Mouse (Mus musculus): ENCODE data around the gene Cdk5r1.

The Cdk5r1 gene

DNA sequence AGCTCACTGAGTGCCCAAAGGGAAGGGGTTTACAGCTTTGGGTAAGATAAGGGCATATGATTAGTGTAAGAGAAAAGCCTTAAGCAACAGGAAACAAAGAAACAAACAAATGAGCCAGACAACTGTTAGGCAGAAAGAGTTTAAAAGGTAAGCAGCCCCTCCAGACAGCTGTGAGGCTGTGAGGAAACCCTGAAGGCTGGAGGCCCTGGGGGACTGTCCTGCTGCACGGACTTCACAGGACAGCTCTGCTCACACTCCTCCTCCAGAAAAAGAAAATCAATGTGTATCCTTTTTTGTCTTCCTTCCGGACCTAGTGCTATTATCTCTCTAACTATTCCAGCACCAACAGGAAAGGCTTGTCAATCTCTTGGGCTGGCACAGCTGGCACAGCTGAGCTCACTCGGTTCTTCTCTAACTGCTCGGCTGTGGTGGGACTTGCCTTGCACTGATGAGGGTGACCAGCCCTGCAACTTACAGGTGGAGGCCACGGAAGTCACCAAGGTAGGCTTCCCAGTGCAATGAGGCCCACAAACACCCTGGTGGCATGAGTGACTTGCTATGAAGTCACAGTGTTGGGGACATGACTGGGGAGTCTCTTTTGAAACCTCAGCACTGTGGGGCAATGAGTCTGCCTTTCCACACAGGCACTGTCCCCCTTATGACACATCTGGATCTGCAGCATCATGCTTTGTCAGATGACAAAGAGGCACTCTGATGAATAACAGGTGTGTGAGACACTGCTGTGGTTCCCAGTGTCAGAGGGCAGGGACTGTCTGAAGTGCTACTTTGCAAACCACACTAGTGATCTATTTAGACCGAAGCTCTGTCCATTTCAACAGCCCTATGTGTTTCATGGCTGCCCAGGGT is 27.9 kb downstream of the Cdk5r1 start:
- DNase-seq (ENCODE audit: low spot score), result no peak

DNA sequence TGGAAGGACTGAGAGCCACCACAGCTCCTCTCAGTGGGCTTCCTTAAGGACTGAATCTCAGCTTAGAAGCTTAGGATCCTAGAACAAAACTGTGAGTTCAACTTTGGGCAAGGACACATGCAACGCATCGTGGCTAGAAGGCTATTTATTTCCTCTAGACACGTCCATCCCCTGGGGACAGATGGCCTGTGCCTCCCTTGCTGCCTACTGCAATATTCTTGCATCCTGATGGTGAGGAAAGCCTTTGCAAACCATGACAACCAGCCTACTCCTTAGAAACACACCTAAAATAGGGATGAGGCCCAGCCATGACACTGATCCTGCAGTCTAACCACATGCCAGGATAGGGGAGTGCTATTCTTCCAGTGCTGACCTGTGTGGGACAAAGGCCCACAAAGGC is 28.8 kb downstream of the Cdk5r1 start:
- DNase-seq (ENCODE audit: low spot score), result no peak

DNA sequence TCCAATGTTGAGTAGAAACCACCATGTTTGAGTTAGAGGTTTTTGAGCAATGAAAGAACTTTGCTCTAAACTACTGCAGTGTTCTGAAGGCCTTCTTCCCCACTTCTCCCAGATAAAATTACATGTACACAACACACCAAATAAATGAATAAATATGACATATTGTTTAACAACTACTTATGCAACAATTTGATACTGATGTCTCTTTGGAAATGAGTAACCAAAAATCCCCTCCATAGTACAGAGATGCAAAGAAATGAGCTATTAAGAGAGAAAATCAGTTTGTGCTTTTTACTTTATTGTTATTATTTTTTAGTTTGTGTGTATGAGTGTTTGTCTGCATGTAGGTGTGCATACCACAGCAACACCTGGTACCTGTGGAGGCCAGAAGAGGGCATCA is 29.7 kb downstream of the Cdk5r1 start:
- no peak for DNase-seq (ENCODE audit: low spot score)

DNA sequence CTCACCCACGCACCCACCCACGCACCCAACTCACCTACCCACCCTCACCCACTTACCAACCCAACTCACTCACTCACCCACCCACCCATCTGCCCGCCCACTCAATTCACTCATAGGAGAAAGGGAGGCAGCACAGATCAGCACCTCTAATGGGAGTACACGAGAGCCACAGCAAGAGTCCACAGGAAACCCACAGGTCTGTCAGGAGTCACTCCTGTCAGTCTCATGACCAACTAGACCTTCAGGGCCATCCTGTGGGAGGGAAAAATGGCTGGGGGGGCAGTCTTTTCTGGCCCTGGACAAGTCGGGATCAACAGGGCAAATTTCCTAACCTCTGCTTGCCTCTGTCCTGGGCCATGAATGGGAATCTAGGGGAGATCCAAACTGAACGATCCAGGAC is 31.0 kb downstream of the Cdk5r1 start:
- DNase-seq (ENCODE audit: low spot score), result no peak

DNA sequence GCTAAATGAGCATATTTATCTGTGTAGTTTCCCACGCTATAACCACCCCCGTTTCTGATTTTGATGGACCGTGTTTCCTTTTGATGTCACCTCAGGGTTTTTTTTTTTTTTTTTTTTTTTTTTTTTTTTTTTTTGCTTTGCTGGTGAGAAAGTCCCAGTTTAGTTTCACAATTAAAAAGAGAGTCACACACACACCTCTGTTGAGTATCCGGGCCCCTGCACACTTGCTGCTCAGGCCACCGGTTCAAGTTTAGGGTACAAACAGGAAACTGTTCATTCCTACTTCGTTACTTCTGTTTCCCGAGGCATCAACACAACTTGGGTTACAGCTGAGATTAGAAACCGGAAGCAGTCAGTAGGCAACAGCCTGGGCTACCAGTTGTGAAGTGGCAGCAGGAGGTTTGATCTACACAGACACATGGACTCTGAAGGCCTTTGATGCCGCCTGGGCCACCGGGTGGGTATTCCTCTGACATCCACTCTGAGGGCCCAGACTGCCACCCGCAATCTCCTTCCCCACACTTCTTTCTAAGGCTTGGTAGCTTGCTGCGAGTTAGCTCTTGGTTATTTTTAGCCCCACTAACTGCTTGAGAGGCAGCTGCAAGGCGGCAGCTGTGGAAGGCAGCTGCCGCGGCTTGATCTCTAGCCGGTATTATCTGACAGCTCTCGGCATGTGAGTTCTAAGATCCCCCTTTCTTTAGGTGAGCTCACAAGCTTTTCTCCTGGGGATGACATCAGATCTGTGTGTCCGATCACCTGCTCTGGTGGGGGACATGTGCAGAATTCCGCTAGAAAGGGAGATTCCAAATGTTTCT is 31.7 kb downstream of the Cdk5r1 start:
- no peak for DNase-seq (ENCODE audit: low spot score)

DNA sequence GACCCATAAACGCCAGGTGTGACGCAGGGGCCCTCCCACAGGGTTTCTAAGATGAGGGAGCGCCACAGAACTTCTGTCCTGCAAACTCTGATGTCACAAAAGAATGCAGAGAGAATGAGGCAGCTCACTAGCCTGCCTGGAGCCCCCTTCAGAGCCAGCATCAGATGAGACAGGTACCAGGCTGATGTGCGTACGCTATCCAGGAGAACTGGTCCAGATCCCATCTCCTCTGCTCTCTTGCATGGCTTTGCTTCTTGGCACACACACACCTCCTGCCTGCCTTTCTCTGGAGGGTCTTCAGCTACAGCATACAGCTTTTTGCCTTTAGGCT is 32.3 kb downstream of the Cdk5r1 start:
- DNase-seq (ENCODE audit: low spot score), result no peak

DNA sequence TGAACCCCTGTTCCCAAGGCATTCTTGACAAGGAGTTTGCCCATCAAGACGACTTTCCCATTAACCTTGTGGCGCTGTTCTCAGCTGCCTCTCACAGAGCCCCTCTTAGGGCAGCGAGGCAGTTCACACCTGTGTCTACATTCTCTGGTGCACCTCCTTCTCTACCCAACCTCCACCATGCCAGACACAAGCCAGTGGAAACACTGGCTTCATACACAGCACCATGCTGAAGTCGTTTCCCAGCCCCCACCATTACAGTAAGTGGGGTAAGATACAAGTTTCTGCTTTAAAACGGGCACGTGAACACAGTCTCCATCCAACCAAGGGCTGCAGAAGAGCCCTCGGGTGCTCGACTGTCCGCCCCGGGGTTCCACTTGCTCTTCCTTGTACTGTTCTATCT is 33.3 kb downstream of the Cdk5r1 start:
- no peak for DNase-seq (ENCODE audit: low spot score)

DNA sequence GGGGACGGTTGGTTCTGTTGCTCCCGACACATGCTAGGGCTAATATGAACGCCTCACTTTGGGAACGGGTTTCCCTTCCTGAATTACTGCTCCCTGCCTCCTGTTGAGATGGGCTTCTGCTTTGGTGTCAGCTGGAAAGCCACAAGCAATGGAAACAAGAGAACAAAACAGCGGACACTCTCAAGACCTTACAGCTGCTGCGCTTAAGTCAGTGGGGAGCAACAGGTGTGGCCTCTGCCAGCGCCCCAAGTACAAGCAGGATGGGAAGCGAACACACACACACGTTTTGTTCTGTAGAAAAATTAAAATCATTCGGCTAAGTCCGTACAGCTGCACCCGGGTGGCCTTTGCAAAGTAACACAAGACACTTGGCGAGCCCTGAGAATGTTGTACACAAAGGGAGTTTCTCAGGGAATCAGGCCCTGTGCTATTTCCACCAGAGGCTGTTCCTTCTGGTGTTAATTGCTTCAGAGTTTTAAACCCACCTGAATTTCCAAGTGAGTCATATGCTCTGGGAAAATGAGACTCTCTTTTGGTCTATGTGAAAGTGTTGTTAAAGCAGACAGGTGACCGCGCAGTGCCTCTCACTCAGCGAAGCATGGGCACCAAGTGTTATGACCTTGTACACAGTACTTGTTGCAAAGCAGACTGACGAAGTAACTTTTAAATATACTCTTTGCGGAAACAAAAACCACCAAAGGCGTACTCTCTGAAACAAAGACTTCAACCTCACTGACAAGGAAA is 35.7 kb downstream of the Cdk5r1 start:
- DNase-seq (ENCODE audit: low spot score), result no peak

DNA sequence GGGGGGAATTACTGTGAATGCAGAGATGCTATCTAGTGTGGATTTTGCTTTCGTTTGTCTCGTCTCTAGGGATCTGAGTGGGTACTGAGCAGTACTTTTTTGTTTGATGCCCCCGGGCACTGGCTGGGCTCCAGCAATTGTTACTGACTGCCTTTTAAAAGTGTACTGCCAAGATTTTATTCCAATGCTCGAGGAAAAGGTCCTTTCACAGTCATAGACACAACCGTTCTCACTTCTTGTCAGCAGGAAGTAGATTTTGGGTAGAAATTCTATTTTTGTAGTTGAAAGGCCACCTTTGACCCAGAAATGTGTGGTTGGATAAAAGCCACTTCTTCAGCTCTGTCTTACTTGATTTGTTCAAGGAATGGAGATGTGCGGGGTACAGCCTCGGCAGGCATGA is 37.0 kb downstream of the Cdk5r1 start:
- no peak for DNase-seq (ENCODE audit: low spot score)

DNA sequence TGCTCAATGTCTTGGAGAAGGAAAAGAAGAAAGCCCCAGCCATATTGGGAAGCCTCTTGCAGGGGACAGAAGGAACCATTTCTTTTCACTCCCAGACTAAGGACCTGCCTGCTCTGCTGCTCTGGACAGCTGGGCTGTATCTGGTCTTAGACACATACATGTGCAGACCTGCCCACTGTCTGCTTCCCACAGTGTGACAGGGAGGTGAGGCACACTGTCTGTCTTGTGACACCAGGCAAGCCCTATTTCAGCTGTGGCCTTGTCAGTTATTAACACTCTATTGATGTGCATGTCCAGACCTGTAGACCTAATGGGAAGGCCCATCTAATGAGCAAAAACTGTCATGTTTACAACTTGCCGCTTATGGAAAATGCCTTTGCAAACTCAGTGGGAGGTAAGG is 38.5 kb downstream of the Cdk5r1 start:
- no peak for DNase-seq (ENCODE audit: low spot score)

DNA sequence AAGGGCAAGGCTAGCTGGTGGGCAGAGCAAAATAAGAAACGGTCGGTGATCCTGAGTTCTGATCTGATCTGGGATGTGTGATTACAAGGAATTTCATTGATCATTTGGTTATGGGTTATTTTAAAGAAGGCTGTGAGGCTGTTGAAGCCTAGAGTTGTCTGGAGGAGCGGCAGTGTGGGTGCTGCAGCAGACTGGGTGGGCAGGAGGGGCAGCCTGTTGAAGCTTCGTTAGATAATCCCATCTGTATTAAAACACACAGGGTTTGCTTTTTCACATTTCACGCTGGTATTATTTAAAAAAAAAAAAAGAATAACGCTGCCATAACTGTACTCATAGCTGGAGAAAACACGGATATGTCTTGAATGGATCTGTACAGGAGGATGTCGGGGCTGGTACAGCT is 39.1 kb downstream of the Cdk5r1 start:
- no peak for DNase-seq (ENCODE audit: low spot score)

DNA sequence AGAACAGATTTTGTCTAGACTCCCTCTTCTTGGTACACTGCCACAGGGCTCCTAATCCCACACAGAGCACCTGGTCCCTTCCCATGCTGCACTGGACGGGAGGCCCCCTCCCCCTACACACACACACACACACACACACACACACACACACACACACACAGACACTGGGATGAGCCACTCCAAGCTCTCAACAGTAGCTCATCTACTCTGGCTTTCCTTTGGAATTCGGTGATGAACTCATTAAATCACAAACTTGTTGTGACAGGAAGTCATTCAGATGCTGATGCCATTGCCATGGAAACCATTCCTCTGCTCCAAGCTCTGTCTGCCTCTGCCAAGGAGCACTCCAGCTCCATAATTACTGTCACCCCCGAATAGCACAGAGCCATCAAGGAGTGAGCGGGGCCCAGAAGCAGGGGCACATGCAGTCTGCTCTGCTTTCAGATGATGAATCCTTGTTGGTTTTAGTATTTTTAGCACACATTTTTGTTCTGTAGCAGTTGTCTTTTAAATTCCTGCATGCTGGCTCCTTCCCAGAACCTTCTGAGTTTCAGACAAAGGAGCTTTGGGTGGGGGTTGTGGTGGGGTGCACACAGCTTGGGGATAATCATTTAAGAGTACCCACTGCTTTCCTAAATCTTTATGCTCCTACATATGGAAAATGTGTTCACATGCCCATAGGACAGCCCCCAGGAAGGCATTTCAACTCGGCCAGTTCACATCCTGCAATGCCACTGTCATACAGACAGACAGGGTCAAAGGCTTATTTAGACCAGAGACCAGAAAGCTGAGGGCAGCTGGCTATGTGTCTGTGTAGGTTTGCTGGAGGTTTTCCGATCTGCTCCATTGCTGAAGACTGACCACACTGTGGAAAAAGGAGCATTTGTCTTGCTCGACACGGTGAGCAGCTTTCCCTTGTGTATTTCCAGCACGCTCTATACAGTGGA is 41.9 kb downstream of the Cdk5r1 start:
- no peak for DNase-seq (ENCODE audit: low spot score)

DNA sequence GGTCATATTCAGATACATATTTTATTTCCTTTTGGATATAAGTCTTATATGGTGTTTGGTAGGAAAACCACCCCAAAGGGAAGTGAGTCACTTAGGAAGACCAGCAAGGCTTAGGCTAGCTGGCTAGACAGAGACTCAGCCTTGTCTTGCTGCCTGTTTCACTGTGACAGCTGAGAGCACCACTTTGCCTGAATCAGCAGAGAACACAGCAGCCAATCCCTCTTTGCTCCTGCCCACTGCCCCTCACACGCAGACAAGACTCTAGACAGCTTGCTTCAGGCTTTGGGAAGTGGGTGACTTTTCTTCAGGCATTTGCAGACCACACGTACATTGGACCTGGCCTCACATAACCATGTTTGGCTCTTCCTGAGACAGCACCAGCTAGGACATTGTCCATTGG is 44.3 kb downstream of the Cdk5r1 start:
- no peak for DNase-seq (ENCODE audit: low spot score)

DNA sequence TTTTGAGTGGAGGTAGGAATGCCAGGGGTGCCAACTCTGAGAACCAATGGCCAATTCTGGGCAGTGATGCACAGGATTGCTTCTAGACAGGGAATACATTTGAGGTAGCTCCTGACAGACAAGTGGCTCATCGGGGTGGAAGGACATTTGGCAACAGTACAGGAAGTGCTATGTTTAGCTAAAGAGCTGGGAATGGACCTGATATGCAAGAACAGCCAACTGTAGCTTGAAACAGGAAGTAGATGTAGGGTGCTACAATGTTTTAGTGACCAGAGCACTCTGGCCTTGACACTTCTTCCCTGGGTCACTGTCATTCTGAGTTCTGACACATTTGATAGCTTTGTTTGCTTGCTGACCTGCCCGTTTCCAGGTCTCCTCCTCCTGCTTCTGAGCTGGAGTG is 46.0 kb downstream of the Cdk5r1 start:
- no peak for DNase-seq (ENCODE audit: low spot score)

DNA sequence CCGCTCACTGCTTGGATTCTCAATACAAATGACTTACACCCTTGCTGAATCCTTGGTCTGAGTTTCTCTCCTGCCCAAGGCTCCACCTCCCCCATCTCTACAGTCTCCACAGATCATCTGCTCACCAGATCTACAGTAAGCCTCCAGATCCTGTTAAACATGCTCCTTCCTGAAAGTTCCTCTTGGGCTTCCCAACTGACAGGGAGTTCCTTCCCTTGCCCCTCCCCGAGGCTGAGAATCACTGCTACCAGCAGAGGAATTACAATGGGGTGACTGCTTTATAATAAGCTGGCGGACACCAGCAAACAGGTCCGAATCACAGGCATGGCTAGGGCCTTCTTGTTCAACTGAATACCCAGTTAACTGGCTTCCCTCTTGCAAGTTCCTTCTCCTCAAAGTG is 46.6 kb downstream of the Cdk5r1 start:
- no peak for DNase-seq (ENCODE audit: low spot score)

DNA sequence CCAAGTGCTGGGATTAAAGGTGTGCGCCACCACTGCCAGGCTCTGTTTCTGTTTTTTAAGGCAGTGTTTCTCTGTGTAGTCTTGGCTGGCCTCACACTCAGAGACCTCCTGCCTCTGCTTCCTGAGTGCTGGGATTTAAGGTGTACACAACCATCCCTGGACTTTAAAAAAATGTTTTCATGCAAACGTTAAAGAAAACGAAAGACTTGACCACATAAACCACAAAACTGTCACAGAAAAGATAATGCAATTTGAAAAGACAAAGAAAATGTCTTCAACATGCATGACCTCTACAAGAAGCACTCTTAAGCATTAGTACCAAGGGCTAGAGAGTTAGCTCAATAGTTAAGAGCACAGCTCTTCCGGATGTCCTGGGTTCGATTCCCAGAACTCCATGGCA is 47.4 kb downstream of the Cdk5r1 start:
- no peak for DNase-seq (ENCODE audit: low spot score)

DNA sequence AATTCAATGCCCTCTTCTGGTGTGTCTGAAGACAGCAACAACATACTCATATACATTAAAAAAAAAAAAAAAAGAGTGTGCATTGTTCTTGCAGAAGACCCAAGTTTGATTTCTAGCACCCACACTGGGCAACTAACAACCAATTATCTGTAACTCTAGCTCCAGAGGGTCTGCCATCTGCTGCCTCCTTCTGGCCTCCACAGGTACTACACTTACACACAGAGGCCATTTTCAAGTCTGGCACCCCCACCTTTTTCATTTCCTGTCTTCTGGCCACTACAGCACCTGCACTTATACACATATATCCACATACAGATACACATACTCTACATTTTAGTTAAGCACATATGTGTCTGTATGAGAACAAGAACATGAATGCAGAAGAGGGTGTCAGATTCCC is 50.9 kb downstream of the Cdk5r1 start:
- no peak for DNase-seq (ENCODE audit: low spot score)

DNA sequence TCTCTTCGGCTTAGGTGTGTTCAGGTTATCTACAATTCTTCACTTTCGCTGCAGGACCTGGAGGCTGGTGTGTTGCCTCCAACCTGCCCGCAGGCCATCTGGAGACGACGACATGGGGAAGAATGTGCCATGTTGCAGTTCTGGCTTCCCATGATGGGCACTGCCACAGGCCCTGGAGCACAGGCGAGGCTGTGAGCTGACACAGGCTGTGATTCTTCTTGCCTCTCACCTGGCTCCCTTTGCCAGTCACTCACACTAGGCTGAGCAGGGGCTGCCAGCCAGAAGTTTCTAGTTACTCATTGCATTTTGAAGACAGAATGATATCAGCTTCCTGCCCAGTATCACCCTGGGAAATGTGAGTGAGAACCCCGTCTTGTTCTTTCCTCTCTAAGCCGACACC is 52.3 kb downstream of the Cdk5r1 start:
- no peak for DNase-seq (ENCODE audit: low spot score)
